Mouse (Mus musculus): Measurements from ENCODE around the gene Clta. TPM values are rescaled to one million over a fixed set of nuclear protein-coding genes. Genes with fewer than 3 reads are reported as not detected.

Gene Clta
- polyA plus RNA-seq, 1 experiment: 18.7 TPM

DNA sequence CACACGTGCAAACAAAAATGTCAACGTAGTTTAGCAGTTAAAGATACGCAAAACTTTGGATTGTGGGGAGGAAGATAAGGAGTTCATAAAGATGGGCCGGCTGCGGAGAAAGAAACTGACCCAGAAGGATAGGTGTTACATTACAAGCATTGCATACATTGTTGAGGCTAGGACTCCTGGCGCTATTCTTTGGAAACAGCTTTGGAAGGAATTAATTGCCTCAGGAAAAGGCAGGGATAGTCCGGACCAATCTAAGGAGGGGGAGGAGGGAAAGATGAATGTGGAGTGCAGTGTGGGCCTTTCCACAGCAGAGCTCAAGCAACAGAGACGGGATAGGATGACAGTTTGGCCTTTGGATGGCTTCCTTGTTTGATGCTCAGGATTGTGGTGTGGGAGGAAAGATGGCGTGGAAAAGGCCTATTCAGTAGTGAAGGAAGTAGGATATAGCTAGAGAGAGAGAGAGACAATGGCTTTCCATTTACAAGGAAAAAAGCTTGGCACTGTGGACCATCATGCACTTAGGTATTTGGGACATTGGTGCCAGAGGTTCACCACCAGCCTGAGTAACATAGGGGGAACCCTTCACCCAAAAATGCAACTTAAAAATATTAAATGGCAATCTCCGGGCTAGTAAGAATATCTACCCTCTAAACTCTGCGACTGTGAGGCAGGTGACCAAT is 9.3 kb downstream of the Clta start:
- peaks cover 50% of the 10 kb centered on the region for H3K4me1 ChIP-seq (ENCODE audit: control insufficient read depth)
- no peaks in the 10 kb centered on the region for H3K9me3 ChIP-seq (ENCODE audit: control insufficient read depth, low read length)
- TF ChIP-seq TAL1 (IDR thresholded peaks at IDR 0.05; ENCODE audit: low read length): no peak
- TF ChIP-seq GATA1 (IDR thresholded peaks at IDR 0.05; ENCODE audit: low read length): no peak
- peaks cover 52% of the 10 kb centered on the region for H3K36me3 ChIP-seq (ENCODE audit: control insufficient read depth)
- H3K4me3 ChIP-seq (replicated peaks): peak overlapping the region; percentile 89
- no peaks in the 10 kb centered on the region for H3K27me3 ChIP-seq (ENCODE audit: control insufficient read depth)

GRCm38 (mm10) chr4:44016071-44016470 is 11.8 kb downstream of the Clta start:
- Histone ChIP-seq H3K4me1 (ENCODE audit: control insufficient read depth) (peaks cover 43% of the 10 kb centered on the region), H3K4me3 (replicated peaks) (no peak overlapping the region), H3K27me3 (ENCODE audit: control insufficient read depth) (no peaks in the 10 kb centered on the region), H3K9me3 (ENCODE audit: control insufficient read depth, low read length) (no peaks in the 10 kb centered on the region), H3K36me3 (ENCODE audit: control insufficient read depth) (peaks cover 71% of the 10 kb centered on the region)
- no peak for TF ChIP-seq TAL1 (IDR thresholded peaks at IDR 0.05; ENCODE audit: low read length)

- TF ChIP-seq TAL1 (IDR thresholded peaks at IDR 0.05; ENCODE audit: low read length): no peak
- no peak for TF ChIP-seq GATA1 (IDR thresholded peaks at IDR 0.05; ENCODE audit: low read length)
Measured at GRCm38 (mm10) chr4:44016791-44017190, 12.5 kb downstream of the Clta start.

DNA sequence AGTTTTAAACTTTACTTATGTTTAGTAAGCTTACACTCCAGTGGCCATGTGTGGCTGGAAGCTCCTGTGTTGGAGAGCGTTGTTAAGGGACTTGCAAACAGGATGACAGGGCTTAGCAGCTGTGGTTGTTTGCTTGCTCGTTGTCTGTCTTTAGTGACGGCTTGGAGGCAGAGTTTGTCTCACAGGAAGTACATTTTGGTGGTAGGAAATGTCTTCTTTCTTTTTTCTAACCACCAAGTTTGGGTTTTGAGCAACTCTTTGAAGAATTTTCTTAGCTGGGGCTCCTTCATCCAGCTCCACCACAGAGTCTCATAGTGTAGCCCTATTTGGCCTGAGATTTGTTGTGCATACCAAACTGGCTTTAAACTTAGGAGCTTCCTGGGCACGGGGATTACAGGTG is 18.1 kb downstream of the Clta start:
- TF ChIP-seq TAL1 (IDR thresholded peaks at IDR 0.05; ENCODE audit: low read length) (no peak), GATA1 (IDR thresholded peaks at IDR 0.05; ENCODE audit: low read length) (no peak)
- Histone ChIP-seq H3K9me3 (ENCODE audit: control insufficient read depth, low read length) (no peaks in the 10 kb centered on the region), H3K36me3 (ENCODE audit: control insufficient read depth) (peaks cover 100% of the 10 kb centered on the region), H3K27me3 (ENCODE audit: control insufficient read depth) (no peaks in the 10 kb centered on the region), H3K4me3 (replicated peaks) (no peak overlapping the region), H3K4me1 (ENCODE audit: control insufficient read depth) (no peaks in the 10 kb centered on the region; the same call in 1 of the 2 replicates)

More at GRCm38 (mm10) chr4:44016791-44017190, 12.5 kb downstream of the Clta start:
- H3K27me3 ChIP-seq (ENCODE audit: control insufficient read depth): no peaks in the 10 kb centered on the region
- no peaks in the 10 kb centered on the region for H3K9me3 ChIP-seq (ENCODE audit: control insufficient read depth, low read length)
- H3K36me3 ChIP-seq (ENCODE audit: control insufficient read depth): peaks cover 75% of the 10 kb centered on the region
- H3K4me1 ChIP-seq (ENCODE audit: control insufficient read depth): peaks cover 38% of the 10 kb centered on the region
- no peak overlapping the region for H3K4me3 ChIP-seq (replicated peaks)

- Histone ChIP-seq H3K4me1 (ENCODE audit: control insufficient read depth) (no peaks in the 10 kb centered on the region; the same call in 1 of the 2 replicates), H3K27me3 (ENCODE audit: control insufficient read depth) (no peaks in the 10 kb centered on the region)
Measured at GRCm38 (mm10) chr4:44022766-44023165, 18.5 kb downstream of the Clta start.

GRCm38 (mm10) chr4:44023681-44024080 is 19.4 kb downstream of the Clta start:
- H3K27me3 ChIP-seq (ENCODE audit: control insufficient read depth): no peaks in the 10 kb centered on the region
- TF ChIP-seq TAL1 (IDR thresholded peaks at IDR 0.05; ENCODE audit: low read length) (no peak), GATA1 (IDR thresholded peaks at IDR 0.05; ENCODE audit: low read length) (no peak)
- H3K4me1 ChIP-seq (ENCODE audit: control insufficient read depth): peaks cover 2% of the 10 kb centered on the region
- no peaks in the 10 kb centered on the region for H3K9me3 ChIP-seq (ENCODE audit: control insufficient read depth, low read length)
- no peak overlapping the region for H3K4me3 ChIP-seq (replicated peaks)
- peaks cover 100% of the 10 kb centered on the region for H3K36me3 ChIP-seq (ENCODE audit: control insufficient read depth)

More at GRCm38 (mm10) chr4:44022766-44023165, 18.5 kb downstream of the Clta start:
- Histone ChIP-seq H3K9me3 (ENCODE audit: control insufficient read depth, low read length) (no peaks in the 10 kb centered on the region), H3K4me3 (replicated peaks) (no peak overlapping the region), H3K36me3 (ENCODE audit: control insufficient read depth) (peaks cover 100% of the 10 kb centered on the region)
- TF ChIP-seq GATA1 (IDR thresholded peaks at IDR 0.05; ENCODE audit: low read length) (no peak), TAL1 (IDR thresholded peaks at IDR 0.05; ENCODE audit: low read length) (no peak)

GRCm38 (mm10) chr4:44024241-44024640 is 20.0 kb downstream of the Clta start:
- no peaks in the 10 kb centered on the region for H3K27me3 ChIP-seq (ENCODE audit: control insufficient read depth)
- H3K9me3 ChIP-seq (ENCODE audit: control insufficient read depth, low read length): no peaks in the 10 kb centered on the region
- H3K36me3 ChIP-seq (ENCODE audit: control insufficient read depth): peaks cover 100% of the 10 kb centered on the region
- peaks cover 2% of the 10 kb centered on the region for H3K4me1 ChIP-seq (ENCODE audit: control insufficient read depth)
- no peak overlapping the region for H3K4me3 ChIP-seq (replicated peaks)
- no peak for TF ChIP-seq GATA1 (IDR thresholded peaks at IDR 0.05; ENCODE audit: low read length)
- no peak for TF ChIP-seq TAL1 (IDR thresholded peaks at IDR 0.05; ENCODE audit: low read length)

- peaks cover 100% of the 10 kb centered on the region for H3K36me3 ChIP-seq (ENCODE audit: control insufficient read depth)
- H3K4me1 ChIP-seq (ENCODE audit: control insufficient read depth): peaks cover 10% of the 10 kb centered on the region
- H3K4me3 ChIP-seq (replicated peaks): no peak overlapping the region
- no peaks in the 10 kb centered on the region for H3K27me3 ChIP-seq (ENCODE audit: control insufficient read depth)
- no peaks in the 10 kb centered on the region for H3K9me3 ChIP-seq (ENCODE audit: control insufficient read depth, low read length)
- TF ChIP-seq TAL1 (IDR thresholded peaks at IDR 0.05; ENCODE audit: low read length): no peak
- no peak for TF ChIP-seq GATA1 (IDR thresholded peaks at IDR 0.05; ENCODE audit: low read length)
Measured at GRCm38 (mm10) chr4:44025570-44025969, 21.3 kb downstream of the Clta start.

GRCm38 (mm10) chr4:44028303-44029135 is 24.3 kb downstream of the Clta start:
- Histone ChIP-seq H3K27me3 (ENCODE audit: control insufficient read depth) (no peaks in the 10 kb centered on the region), H3K36me3 (ENCODE audit: control insufficient read depth) (peaks cover 100% of the 10 kb centered on the region), H3K4me1 (ENCODE audit: control insufficient read depth) (peaks cover 10% of the 10 kb centered on the region), H3K4me3 (replicated peaks) (no peak overlapping the region), H3K9me3 (ENCODE audit: control insufficient read depth, low read length) (no peaks in the 10 kb centered on the region)
- TF ChIP-seq GATA1 (IDR thresholded peaks at IDR 0.05; ENCODE audit: low read length) (no peak), TAL1 (IDR thresholded peaks at IDR 0.05; ENCODE audit: low read length) (no peak)

All from erythroblast, embryonic 14.5 days (primary cell).